Mouse (Mus musculus) neural tube, embryonic 12.5 days (tissue): Measurements from ENCODE around the gene Vmn1r93. TPM values are rescaled to one million over a fixed set of nuclear protein-coding genes. Genes with fewer than 3 reads are reported as not detected.
"Not testable (repeated sequence)": the region's sequence is repeated elsewhere in the genome, so short reads cannot be mapped to it uniquely, and the experiment has no call there.

Experiments used
- ATAC-seq: fragments of 200-750 bp; cut with Nextera tagmentation; 2 replicates; pipeline ENCODE4 v1.8.0; 2017; ENCODE audit warnings: low read depth, mild to moderate bottlenecking, moderate TSS enrichment, moderate library complexity; ENCODE audit not compliant: low FRiP score
- H3K27ac ChIP-seq: fragments of 300-500 bp; sonication (generic); 2 replicates; pipeline ENCODE4 v1.5.1; 2016
- H3K27me3 ChIP-seq: fragments of 300-500 bp; sonication (generic); replicated peaks from 2 replicates; pipeline ENCODE4 v1.6.1; 2016; ENCODE audit warnings: mild to moderate bottlenecking
- H3K36me3 ChIP-seq: fragments of 300-500 bp; sonication (generic); 2 replicates; pipeline ENCODE4 v1.6.1; 2016; ENCODE audit warnings: mild to moderate bottlenecking
- H3K4me1 ChIP-seq: fragments of 300-500 bp; sonication (generic); 2 replicates; pipeline ENCODE4 v1.6.1; 2016
- H3K4me2 ChIP-seq: fragments of 300-500 bp; sonication (generic); replicated peaks from 2 replicates; pipeline ENCODE4 v1.6.1; 2016; ENCODE audit warnings: mild to moderate bottlenecking
- H3K4me3 ChIP-seq: fragments of 300-500 bp; sonication (generic); 2 replicates; pipeline ENCODE4 v1.5.1; 2016
- H3K9ac ChIP-seq: fragments of 300-500 bp; sonication (generic); 2 replicates; pipeline ENCODE4 v1.6.1; 2016; ENCODE audit warnings: mild to moderate bottlenecking
- H3K9me3 ChIP-seq: fragments of 300-500 bp; sonication (generic); 2 replicates; pipeline ENCODE4 v1.6.1; 2016; ENCODE audit warnings: mild to moderate bottlenecking
- WGBS: fragments of 180-500 bp; shearing (Covaris S2); methylation state at CpG from one replicate; pipeline ENCODE4 v1.1.7; 2016; 5-methylcytosine and 5-hydroxymethylcytosine counted together
- polyA plus RNA-seq: library from polyadenylated mRNA; unstranded; fragments of >200 nt; fragmentation: Nextera tagmentation; extraction: Ambion mirVana; gene quantifications from 2 replicates; pipeline ENCODE4 v1.2.1, GENCODE M21; 2016

The Vmn1r93 gene
- not detected in 2 replicates for polyA plus RNA-seq

GRCm38 (mm10) chr7:20138988-20139387 is at the start of gene Vmn1r93:
Gene Vmn1r93, minus strand, starts transcription at chr7:20139088.
- H3K4me3 ChIP-seq, H3K4me2 ChIP-seq, H3K9ac ChIP-seq, ATAC-seq, H3K27me3 ChIP-seq, H3K4me1 ChIP-seq, H3K36me3 ChIP-seq, H3K27ac ChIP-seq, H3K9me3 ChIP-seq: not testable (repeated sequence)
- no CpG with 5 or more reads among the region's 5 CpGs for WGBS

GRCm38 (mm10) chr7:20168277-20168676 is 29.4 kb upstream of the Vmn1r93 start, which contains the start of gene Vmn1r94:
Gene Vmn1r94, minus strand, starts transcription at chr7:20168377.
- H3K9ac ChIP-seq, H3K4me1 ChIP-seq, H3K27me3 ChIP-seq, H3K9me3 ChIP-seq, H3K4me2 ChIP-seq, ATAC-seq, H3K27ac ChIP-seq, H3K4me3 ChIP-seq, H3K36me3 ChIP-seq: not testable (repeated sequence)
- whole genome bisulfite sequencing: no CpG with 5 or more reads among the region's 3 CpGs

- WGBS: no CpG with 5 or more reads among the region's 2 CpGs
- not testable (repeated sequence) for H3K9me3 ChIP-seq, ATAC-seq
Observed at GRCm38 (mm10) chr7:20122479-20122878, 16.4 kb downstream of the Vmn1r93 start, which contains the start of gene Gm16442. Gene Gm16442, minus strand, starts transcription at chr7:20122579.

GRCm38 (mm10) chr7:20099380-20099779 is 39.5 kb downstream of the Vmn1r93 start, which contains the start of gene Vmn1r91:
Gene Vmn1r91, plus strand, starts transcription at chr7:20099680.
- not testable (repeated sequence) for H3K4me3 ChIP-seq, H3K27me3 ChIP-seq, ATAC-seq, H3K9me3 ChIP-seq, H3K9ac ChIP-seq, H3K4me1 ChIP-seq, H3K27ac ChIP-seq, H3K4me2 ChIP-seq, H3K36me3 ChIP-seq
- WGBS: 87% methylated on average over 5 of the region's 5 CpGs

More at GRCm38 (mm10) chr7:20122479-20122878, 16.4 kb downstream of the Vmn1r93 start, which contains the start of gene Gm16442:
- H3K36me3 ChIP-seq, H3K27me3 ChIP-seq, H3K27ac ChIP-seq, H3K4me3 ChIP-seq, H3K4me2 ChIP-seq, H3K9ac ChIP-seq, H3K4me1 ChIP-seq: not testable (repeated sequence)

Other genes starting within 250 kb of the Vmn1r93 start
- 5.9 and 6.8 TPM in 2 replicates for gene Pvr, start 217.9 kb downstream of the Vmn1r93 start, polyA plus RNA-seq
- gene Igsf23, start 188.3 kb downstream of the Vmn1r93 start, polyA plus RNA-seq: 0.14 TPM in 1 of 2 replicates, not detected in the other
- not detected in 2 replicates for gene Ceacam20, start 173.7 kb downstream of the Vmn1r93 start, polyA plus RNA-seq
- gene Nlrp9b, start 147.6 kb downstream of the Vmn1r93 start, polyA plus RNA-seq: not detected in 2 replicates
- not detected in 2 replicates for gene Vmn1r91, start 39.4 kb downstream of the Vmn1r93 start, polyA plus RNA-seq
- gene Gm16442, start 16.5 kb downstream of the Vmn1r93 start, polyA plus RNA-seq: not detected in 2 replicates
- not detected in 2 replicates for gene Vmn1r94, start 29.3 kb upstream of the Vmn1r93 start, polyA plus RNA-seq
- not detected in 2 replicates for gene Vmn1r95, start 54.6 kb upstream of the Vmn1r93 start, polyA plus RNA-seq
- gene Gm6164, start 66.5 kb upstream of the Vmn1r93 start, polyA plus RNA-seq: not detected in 2 replicates
- not detected in 2 replicates for gene Gm4498, start 94.7 kb upstream of the Vmn1r93 start, polyA plus RNA-seq
- not detected in 2 replicates for gene Gm5890, start 123.7 kb upstream of the Vmn1r93 start, polyA plus RNA-seq
- not detected in 2 replicates for gene Gm4133, start 195.0 kb upstream of the Vmn1r93 start, polyA plus RNA-seq
- not detected in 2 replicates for gene Gm5728, start 236.3 kb upstream of the Vmn1r93 start, polyA plus RNA-seq